Mouse (Mus musculus) ovary, postnatal 14 days (tissue): ENCODE data around the gene Timp2.

Experiments
- DNase-seq: peaks from one replicate; pipeline ENCODE4 v3.0.0; 2022; ENCODE audit warnings: low spot score

Timp2 gene

GRCm38 (mm10) chr11:118289999-118290889, 65.3 kb downstream of the Timp2 start, which contains the start of gene Usp36:
Gene Usp36 (minus strand): TSS chr11:118290244.
- DNase-seq = peak; percentile 99

GRCm38 (mm10) chr11:118289562-118289961, 66.0 kb downstream of the Timp2 start:
- DNase-seq = no peak

- DNase-seq = peak; percentile 6
Measured at GRCm38 (mm10) chr11:118289037-118289511, 66.5 kb downstream of the Timp2 start.

- no peak for DNase-seq
Measured at GRCm38 (mm10) chr11:118287573-118287972, 68.0 kb downstream of the Timp2 start.

- no peak for DNase-seq
Measured at GRCm38 (mm10) chr11:118286434-118286833, 69.1 kb downstream of the Timp2 start.

GRCm38 (mm10) chr11:118285791-118286190, 69.7 kb downstream of the Timp2 start:
- DNase-seq = no peak

- DNase-seq = no peak
Measured at GRCm38 (mm10) chr11:118280218-118280617, 75.3 kb downstream of the Timp2 start.

- no peak for DNase-seq
Measured at GRCm38 (mm10) chr11:118276328-118276727, 79.2 kb downstream of the Timp2 start.

GRCm38 (mm10) chr11:118275092-118275491, 80.4 kb downstream of the Timp2 start:
- no peak for DNase-seq

- DNase-seq = no peak
Measured at GRCm38 (mm10) chr11:118269827-118270226, 85.7 kb downstream of the Timp2 start.

- no peak for DNase-seq
Measured at GRCm38 (mm10) chr11:118266666-118267046, 88.9 kb downstream of the Timp2 start.

GRCm38 (mm10) chr11:118266044-118266665, 89.4 kb downstream of the Timp2 start:
- DNase-seq = no peak

GRCm38 (mm10) chr11:118265621-118266020, 89.9 kb downstream of the Timp2 start:
- DNase-seq = no peak

GRCm38 (mm10) chr11:118263146-118263545, 92.4 kb downstream of the Timp2 start:
- DNase-seq = no peak

GRCm38 (mm10) chr11:118260081-118260480, 95.5 kb downstream of the Timp2 start:
- no peak for DNase-seq

- DNase-seq = no peak
Measured at GRCm38 (mm10) chr11:118259580-118259979, 96.0 kb downstream of the Timp2 start.

- no peak for DNase-seq
Measured at GRCm38 (mm10) chr11:118256371-118256770, 99.2 kb downstream of the Timp2 start.

- peak; percentile 55 for DNase-seq
Measured at GRCm38 (mm10) chr11:118254159-118254951, 101.2 kb downstream of the Timp2 start.

- DNase-seq = no peak
Measured at GRCm38 (mm10) chr11:118253447-118254158, 101.9 kb downstream of the Timp2 start.
